Mouse (Mus musculus): Measurements from ENCODE around the gene Lmntd1.
"Not testable (repeated sequence)": the region's sequence is repeated elsewhere in the genome, so short reads cannot be mapped to it uniquely, and the experiment has no call there.

Lmntd1 gene

DNA sequence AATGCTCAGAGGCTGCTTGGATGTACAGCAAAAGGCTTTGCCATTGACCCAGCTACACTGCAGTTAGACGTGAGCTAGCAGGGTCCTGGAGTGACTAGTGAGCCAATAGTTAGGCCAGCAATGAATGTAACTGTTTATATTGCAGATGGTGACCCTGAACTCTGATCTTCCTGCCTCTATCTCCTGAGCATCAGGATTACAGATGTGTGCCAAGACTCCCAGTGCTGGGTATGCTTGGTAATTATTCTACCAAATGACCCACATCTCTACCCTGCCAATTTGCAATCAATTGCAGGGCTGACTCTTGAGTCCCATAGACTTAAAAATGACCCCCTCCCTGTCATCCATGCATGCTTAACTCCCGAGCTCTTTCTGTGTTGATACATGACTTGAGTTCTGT is 269.4 kb downstream of the Lmntd1 start:
- no peak for DNase-seq (ENCODE audit: low read depth, low spot score)

DNA sequence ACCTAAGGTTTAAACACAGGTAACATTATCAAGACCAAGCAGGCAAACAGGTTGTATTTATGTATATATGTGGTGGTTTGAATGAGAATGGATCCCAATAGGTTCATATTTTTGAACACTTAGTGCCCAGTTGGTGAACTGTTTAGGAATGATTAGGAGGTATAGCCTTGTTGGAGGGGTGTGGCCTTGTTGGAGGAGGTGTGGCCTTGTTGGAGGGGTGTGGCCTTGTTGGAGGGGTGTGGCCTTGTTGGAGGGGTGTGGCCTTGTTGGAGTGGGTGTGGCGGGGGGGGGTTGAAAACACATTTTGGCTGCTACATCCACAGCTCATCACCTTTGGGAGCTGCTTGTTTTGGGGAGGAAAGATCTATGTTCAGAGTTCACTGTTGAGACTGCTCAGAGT is 270.7 kb downstream of the Lmntd1 start:
- DNase-seq (ENCODE audit: low read depth, low spot score): no peak

DNA sequence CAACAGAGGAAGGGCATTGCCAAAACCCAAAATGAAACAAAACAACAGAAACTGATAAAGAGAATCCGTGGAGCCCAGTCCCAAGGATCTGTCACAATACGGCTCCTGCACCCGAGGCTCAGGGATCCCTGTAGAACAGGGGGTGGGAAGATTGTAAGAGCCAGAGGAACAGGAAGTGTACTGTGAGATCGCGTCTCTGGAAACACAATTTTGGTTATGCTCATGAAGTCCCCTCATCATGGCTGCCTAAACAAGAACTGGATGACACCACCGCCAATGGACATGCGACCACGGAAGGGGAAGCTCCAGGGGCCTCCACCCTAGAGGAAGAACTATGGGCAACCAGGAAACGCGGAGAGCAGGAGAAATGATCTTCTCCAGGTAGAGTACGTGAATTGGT is 271.3 kb downstream of the Lmntd1 start:
- no peak for DNase-seq (ENCODE audit: low read depth, low spot score)

DNA sequence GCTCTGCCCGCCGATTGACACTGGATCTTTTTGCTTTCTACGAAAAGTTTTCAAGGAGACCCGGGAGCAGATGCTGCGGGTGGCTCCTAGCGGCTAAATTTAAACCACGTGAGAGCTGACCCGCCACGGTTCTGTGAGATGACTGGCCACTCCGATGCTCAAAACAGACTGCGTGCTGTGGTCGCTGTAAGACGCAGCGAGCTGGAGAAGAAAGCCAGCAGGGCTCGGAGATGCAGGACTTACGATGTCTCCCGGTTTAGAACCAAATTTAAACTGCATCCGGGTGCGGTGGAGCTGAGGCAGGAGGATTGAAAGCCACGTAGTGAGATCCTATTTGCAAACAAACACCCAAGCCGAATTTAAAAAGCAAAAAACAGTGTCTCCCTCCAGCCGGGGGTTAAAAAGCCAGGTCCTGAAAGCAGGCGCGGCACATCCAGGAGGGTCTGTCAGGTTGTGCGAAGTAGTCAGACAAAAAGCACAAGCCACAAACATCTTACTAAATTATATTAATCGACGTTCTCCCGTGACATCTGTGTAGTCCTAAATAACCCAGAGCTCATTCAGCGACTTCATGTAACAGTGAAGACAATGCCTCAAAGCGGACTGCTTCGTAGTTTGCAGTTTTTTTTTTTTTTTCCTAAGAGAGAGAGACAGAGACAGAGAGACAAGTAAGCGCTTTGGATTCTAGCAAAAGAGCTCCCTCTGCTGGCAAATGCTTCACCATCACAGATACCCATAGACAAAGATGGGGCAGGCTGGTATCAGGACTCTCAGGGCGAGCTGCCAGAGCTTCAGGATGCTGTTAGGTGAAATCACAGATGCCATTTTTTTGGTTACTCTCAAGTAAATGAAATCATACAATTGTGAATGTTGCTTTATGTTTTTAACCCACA is 272.6 kb downstream of the Lmntd1 start:
- DNase-seq (ENCODE audit: low read depth, low spot score): peak; percentile 88

DNA sequence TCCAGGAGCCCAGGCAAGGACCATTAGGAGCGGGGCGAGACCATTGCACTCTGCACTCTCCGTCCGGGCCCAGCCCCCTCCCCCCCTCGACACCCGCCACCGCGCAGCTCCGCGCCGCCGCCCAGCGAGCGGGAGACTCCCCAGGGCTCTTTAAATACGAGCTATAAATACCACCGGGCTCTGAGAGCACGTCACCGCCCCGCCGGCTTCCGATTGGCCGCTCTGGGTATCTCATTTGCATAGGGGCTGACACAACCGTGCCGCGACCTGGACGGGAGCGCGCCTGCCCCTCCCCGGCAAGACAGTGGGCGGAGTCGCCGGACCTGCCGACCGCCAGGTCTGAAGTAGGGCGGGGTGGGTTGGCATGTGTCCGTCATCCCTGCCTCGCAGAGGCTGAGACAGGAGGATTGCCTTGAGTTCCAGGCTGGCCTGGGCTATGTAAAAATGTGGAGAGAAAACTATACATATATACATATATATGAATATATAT is 273.4 kb downstream of the Lmntd1 start:
- DNase-seq (ENCODE audit: low read depth, low spot score): peak; percentile 85

DNA sequence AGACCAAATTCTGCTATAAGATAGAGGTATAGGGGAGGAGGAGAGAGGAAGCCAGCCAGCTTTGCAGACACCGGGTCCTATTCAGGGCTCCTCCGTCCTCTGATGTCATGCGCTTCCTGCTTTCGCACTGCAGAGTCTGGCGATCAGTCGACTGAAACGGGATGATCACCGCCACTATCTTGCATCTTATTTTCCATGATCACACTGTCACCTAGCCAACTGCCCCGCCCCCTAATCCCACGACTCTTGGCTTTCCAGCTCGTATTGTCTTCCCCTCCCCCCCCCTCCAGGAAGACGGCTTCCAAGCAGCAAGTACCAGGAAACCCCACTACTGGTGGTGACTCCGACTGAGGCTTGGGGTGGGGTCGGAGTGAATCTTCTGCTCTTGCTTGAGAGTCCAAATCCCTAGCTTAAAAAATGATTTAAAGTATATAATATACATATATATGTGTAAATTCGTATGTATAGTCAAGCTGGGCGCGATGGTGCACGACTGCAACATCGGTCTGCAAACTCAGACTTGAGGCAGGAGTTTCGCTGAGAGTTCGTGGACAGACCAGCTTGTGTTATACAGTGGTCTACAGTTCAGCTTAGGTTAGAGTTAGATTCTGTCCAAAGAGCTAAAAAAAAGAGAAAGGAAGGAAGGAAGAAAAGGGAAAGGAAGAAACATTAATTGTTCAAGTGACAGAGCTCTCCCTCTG is 274.0 kb downstream of the Lmntd1 start:
- peak; percentile 24 for DNase-seq (ENCODE audit: low read depth, low spot score)

DNA sequence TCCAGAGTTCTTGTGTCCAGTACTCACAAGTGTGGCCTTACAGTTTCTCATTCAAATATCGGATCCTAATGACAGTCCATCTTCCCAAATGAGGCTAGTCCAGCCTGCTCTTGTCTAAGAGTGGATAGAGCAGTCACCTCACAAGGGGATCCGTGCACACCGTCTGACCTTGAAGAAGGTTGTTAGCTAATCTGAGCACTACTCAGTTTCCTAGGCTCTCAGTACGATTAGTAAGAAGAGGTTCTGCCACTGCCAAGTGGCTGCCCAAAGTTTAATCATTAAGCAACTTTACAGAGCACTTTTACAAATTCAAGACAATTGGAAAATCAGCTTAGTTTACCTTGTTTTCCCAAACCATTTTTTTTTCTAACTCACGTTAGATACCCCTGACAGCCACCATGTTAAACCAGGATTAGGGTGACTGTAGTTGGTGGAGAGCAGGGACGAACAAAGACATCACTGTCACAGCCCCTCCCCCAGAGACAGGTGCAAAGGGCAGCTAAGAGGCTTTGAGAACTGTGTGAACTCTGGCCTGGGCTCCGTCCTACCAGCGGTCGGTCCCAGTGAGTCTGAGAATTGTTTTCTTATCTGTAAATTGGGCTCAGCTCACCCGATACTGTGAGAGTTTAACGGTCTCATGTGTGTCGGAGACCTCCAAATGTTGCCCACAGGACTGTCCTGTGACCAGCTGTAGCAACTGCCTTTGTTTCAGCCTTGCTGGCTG is 275.4 kb downstream of the Lmntd1 start:
- no peak for DNase-seq (ENCODE audit: low read depth, low spot score)

DNA sequence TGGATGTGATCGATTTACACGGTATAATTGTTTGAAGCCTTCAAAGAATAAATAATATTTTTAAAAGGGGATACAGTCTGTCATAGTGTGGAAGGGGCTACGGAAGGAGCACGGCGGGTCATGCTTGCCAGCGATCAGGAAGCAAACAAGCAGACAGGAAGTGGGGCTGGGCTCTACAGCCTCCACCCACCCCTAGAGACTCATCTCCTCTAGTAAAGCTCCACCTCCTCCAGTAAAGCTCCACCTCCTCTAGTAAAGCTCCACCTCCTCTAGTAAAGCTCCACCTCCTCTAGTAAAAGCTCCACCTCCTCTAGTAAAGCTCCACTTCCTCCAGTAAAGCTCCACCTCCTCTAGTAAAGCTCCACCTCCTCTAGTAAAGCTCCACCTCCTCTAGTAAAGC is 276.6 kb downstream of the Lmntd1 start:
- not testable (repeated sequence) for DNase-seq (ENCODE audit: low read depth, low spot score)

DNA sequence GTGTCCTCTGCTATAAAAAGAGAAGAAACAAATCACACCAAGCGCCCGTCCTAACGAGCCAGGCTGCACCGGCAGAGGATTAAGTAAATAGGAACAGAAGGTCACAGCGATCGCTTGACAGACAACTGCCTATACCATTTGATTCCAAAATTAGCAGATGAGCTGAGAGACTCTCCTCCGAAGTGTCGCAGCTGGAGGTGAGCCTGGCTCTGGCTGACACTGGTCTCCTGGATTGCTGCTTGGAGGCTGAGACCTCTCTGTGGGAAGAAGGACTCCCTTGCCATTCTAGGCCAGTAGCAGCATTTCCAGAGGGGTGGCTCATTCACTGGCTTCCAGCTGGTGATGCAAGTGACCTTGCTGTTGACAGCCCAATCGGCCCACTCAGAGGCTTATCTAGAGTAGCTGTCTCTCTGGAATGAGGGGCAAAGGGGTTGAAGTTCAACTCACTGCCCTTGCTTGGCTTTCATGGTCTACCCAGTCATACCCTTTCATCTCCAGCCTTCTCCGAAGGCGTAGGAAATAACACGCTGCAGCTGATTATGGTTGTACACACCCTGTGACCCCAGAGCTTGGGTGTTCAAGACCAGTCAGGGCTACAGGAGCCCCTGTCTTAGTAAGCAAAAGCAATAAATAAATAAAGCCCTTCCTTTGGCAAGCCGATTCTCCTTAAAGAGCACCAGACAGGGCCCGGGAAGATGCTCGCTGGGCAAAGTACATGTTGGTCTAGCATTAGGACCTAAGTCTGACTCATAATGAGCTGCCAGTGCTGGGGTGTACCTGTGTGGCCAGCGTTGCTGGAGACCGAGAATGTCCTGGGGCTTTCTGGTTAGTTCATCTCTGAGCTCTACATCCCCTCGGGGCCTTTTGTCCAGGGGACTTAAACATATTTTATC is 278.0 kb downstream of the Lmntd1 start:
- DNase-seq (ENCODE audit: low read depth, low spot score): no peak

DNA sequence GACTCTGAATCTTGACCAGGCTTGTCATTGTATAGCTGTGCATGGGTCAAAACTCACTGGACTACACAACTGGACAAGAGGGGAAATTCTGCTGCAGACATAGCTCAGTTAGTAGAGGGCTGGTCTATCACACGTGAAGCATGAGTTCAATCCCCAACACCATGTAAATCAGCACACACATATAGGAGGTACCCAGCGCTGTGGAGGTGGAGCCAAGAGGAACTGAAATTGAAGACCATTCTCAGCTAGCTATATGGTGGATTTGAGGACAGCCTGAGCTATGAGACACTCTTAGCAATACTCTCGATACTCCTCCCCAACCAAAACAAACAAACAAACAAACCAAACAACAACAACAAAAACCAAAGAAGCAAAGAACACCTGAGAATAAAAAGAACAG is 279.9 kb downstream of the Lmntd1 start:
- no peak for DNase-seq (ENCODE audit: low read depth, low spot score)

DNA sequence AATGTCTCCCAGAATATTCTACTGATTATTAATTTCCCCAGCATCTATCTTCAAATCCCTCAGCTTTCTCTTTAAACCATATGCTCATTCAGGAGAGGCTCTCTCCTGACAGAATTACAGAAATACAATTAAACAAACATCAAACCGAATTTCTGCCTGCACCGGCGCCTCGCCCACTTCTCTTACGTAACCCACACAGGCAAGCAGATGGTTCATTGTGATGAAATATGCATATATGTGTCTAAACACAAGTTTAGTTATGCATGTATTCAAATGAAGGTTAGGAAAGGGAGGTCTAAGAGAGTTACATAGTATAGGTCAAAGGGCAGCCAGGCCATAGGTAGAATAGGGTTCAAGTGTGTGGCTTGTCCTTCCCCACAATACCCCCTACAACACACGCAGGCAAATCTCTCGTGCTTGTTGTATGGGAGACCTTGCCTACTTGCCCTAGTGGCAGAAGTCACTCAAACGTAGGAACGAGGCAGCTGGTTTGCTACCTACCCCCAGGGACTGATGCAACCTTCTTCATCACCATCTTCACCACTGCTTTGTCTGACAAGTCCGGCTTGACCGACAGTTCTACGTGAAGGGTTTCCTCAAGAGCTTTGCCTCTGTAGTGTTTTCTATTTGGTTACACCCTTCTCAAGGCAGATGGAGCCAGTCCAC is 287.8 kb downstream of the Lmntd1 start:
- DNase-seq (ENCODE audit: low read depth, low spot score): no peak

DNA sequence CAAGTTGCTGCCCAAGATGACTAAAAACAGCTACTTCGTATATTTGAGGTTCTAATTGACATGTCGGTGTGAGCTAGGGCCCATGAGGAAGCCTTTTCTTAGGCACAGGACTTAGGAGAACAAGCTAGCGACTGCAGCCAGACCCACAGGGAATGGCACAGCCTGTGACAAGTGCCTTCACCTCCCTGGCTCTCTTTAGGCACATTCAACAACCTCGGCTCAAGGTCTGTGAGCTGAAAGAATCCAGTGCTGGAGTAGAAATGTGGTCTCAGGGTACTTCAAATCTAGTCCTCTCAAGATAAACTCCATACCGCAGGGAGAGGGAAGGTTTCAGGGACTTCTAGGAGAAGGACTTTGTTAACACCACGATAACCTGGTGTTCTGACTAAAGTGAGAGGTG is 289.0 kb downstream of the Lmntd1 start:
- no peak for DNase-seq (ENCODE audit: low read depth, low spot score)

DNA sequence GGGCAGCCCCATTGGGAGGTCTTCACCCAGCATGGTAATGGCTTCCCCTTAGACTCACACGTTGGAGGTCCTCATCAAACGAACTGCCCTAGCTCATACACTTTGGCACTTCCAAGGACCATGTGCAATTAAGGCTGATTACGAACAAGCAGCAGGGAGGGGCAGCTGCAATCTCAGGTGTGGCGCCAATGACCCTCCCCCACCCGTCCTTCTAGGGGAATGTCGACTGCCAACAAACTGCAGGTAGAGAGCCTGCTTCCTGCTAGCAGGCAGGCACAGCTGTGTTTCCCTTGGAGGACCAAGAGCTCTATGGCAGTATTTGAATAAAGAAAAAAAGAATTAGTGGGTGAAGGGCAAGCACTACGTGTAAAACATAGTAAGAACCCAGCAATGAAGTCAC is 289.6 kb downstream of the Lmntd1 start:
- DNase-seq (ENCODE audit: low read depth, low spot score): no peak

DNA sequence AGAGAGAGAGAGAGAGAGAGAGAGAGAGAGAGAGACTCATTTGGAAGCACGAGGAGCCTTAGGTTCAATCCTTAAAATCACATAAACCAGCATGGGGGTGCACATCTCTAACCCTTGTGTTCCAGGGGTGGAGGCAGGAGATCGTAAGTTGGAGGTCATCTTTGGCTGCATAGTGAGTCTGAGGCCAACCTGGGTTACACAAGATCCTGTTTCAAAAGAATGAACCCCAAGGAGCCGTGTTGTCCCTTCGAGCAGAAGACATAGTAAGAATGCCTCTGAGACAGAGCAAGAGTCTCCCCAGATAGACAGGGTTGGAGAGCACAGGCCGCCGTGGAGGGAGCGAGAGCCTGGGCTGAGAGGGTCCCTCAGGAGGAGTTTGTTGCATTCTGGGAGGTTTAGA is 291.9 kb downstream of the Lmntd1 start:
- DNase-seq (ENCODE audit: low read depth, low spot score): no peak

DNA sequence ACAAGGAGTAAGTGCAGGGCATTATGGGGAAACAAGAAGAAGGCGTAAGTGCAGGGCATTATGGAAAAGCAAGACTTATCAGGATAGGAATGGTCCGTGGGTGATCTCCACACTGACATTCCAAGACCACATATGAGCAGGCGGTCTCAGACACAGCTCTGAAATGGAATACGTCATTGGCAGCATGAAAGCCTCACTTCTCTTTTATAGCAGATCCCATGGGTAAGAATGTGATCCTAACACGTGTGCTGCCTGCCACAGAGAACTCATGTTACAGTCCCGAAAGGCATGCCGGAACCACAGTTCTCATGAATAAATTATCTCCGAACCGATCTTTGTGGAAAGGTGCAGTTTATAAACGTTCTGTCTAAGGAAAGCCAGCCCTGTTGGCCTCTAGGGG is 294.0 kb downstream of the Lmntd1 start:
- DNase-seq (ENCODE audit: low read depth, low spot score): no peak
